Mouse (Mus musculus): Measurements from ENCODE around the gene Rasal2. TPM values are rescaled to one million over a fixed set of nuclear protein-coding genes. Genes with fewer than 3 reads are reported as not detected.

The Rasal2 gene
- polyA plus RNA-seq, 1 experiment: not detected

- TF ChIP-seq TAL1 (IDR thresholded peaks at IDR 0.05; ENCODE audit: low read length): no peak
- TF ChIP-seq GATA1 (IDR thresholded peaks at IDR 0.05; ENCODE audit: low read length): no peak
- no peak overlapping the region for H3K4me3 ChIP-seq (replicated peaks)
- H3K36me3 ChIP-seq (ENCODE audit: control insufficient read depth): no peaks in the 10 kb centered on the region
- no peaks in the 10 kb centered on the region for H3K9me3 ChIP-seq (ENCODE audit: control insufficient read depth, low read length)
- no peaks in the 10 kb centered on the region for H3K4me1 ChIP-seq (ENCODE audit: control insufficient read depth)
- H3K27me3 ChIP-seq (ENCODE audit: control insufficient read depth): no peaks in the 10 kb centered on the region
These were observed 319.8 kb downstream of the Rasal2 start for GRCm38 (mm10) chr1:157092622-157093021.

- H3K27me3 ChIP-seq (ENCODE audit: control insufficient read depth): no peaks in the 10 kb centered on the region
- H3K4me3 ChIP-seq (replicated peaks): no peak overlapping the region
- H3K36me3 ChIP-seq (ENCODE audit: control insufficient read depth): no peaks in the 10 kb centered on the region
- H3K4me1 ChIP-seq (ENCODE audit: control insufficient read depth): no peaks in the 10 kb centered on the region
- TF ChIP-seq TAL1 (IDR thresholded peaks at IDR 0.05; ENCODE audit: low read length) (no peak), GATA1 (IDR thresholded peaks at IDR 0.05; ENCODE audit: low read length) (no peak)
- no peaks in the 10 kb centered on the region for H3K9me3 ChIP-seq (ENCODE audit: control insufficient read depth, low read length)
These were observed 320.3 kb downstream of the Rasal2 start for GRCm38 (mm10) chr1:157092140-157092539.

GRCm38 (mm10) chr1:157090835-157091234 is 321.6 kb downstream of the Rasal2 start:
- peaks cover 2% of the 10 kb centered on the region for H3K4me1 ChIP-seq (ENCODE audit: control insufficient read depth)

GRCm38 (mm10) chr1:157086097-157086994 is 326.0 kb downstream of the Rasal2 start:
- Histone ChIP-seq H3K27me3 (ENCODE audit: control insufficient read depth) (no peaks in the 10 kb centered on the region), H3K9me3 (ENCODE audit: control insufficient read depth, low read length) (no peaks in the 10 kb centered on the region), H3K4me3 (replicated peaks) (peak overlapping the region; percentile 19), H3K36me3 (ENCODE audit: control insufficient read depth) (no peaks in the 10 kb centered on the region), H3K4me1 (ENCODE audit: control insufficient read depth) (peaks cover 2% of the 10 kb centered on the region)
- TF ChIP-seq TAL1 (IDR thresholded peaks at IDR 0.05; ENCODE audit: low read length): no peak
- TF ChIP-seq GATA1 (IDR thresholded peaks at IDR 0.05; ENCODE audit: low read length): no peak

More at GRCm38 (mm10) chr1:157090835-157091234, 321.6 kb downstream of the Rasal2 start:
- no peaks in the 10 kb centered on the region for H3K36me3 ChIP-seq (ENCODE audit: control insufficient read depth)
- TF ChIP-seq GATA1 (IDR thresholded peaks at IDR 0.05; ENCODE audit: low read length) (no peak), TAL1 (IDR thresholded peaks at IDR 0.05; ENCODE audit: low read length) (no peak)
- H3K9me3 ChIP-seq (ENCODE audit: control insufficient read depth, low read length): no peaks in the 10 kb centered on the region
- no peak overlapping the region for H3K4me3 ChIP-seq (replicated peaks)
- no peaks in the 10 kb centered on the region for H3K27me3 ChIP-seq (ENCODE audit: control insufficient read depth)

Other genes starting within 250 kb of the Rasal2 start
- 0.15 and 0.18 TPM in 2 replicates for gene Cryzl2, start 46.0 kb upstream of the Rasal2 start, polyA plus RNA-seq (2012)
- gene Sec16b, start 94.1 kb upstream of the Rasal2 start, polyA plus RNA-seq (2012): not detected in 2 replicates

All from erythroblast, embryonic 14.5 days (primary cell).